Mouse (Mus musculus) spleen, adult 18-20 months (tissue): ENCODE results near the gene Grid1.

ENCODE experiments used
- DNase-seq, 2 experiments: peaks; one replicate each; pipeline ENCODE4 v3.0.0; 2022; ENCODE audit warnings: mixed read lengths in 2 of 2

The Grid1 gene

DNA sequence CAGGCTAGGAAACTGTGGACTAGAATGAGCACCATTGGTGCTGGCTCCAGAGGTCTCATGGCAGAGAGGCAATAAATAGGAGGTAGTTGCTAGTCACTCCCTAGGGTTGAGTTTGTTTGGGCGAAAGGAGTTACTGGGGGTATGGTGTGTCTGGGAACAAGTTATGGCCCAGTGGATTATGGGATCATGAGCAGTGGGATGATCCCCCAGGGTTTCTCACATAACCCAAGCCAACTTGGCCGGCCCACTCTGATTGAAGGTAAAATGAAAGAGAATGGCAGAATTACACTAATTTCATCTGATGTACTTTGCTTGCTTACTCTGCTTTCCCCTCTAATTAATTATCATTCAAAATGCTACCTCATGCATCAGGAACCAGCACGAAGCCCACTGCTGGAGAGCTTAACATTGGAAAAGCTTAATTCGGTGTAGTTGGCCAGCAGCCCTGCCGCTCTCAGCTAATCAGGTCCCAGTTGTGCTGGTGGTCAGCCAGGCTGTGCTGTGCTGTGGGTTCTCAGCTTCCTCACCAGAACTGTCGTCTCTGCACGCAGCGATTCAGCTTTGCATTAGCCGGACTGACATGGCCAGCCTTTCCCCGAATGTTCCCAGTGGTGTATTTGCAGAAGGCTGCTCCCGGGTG is 207.7 kb downstream of the Grid1 start:
- DNase-seq: no peak

DNA sequence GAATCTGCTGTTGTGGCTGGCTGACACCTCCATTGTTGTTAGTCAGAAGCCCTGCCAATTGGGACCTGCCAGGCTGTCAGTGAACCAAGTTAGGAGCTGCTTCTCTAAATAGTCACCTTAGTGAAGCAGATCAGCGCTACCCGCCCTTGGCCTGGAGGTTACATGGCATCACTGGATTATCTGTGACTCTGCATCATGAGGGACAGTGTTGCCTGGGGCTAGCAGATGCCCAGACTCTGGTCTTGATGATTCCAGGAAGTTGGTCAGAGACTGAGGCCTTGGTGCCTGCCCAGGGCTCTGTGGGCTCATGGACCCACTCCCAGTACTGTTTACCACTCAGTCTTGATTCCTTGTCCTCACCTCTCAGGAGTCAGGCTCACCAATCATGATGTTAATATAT is 209.7 kb downstream of the Grid1 start:
- DNase-seq: no peak

GRCm38 (mm10) chr14:35030271-35030670 is 210.4 kb downstream of the Grid1 start:
- no peak for DNase-seq

GRCm38 (mm10) chr14:35032283-35032682 is 212.4 kb downstream of the Grid1 start:
- no peak for DNase-seq

- no peak for DNase-seq
Observed at GRCm38 (mm10) chr14:35044268-35044667, 224.4 kb downstream of the Grid1 start.

GRCm38 (mm10) chr14:35044918-35045698 is 225.2 kb downstream of the Grid1 start:
- no peak for DNase-seq

- DNase-seq: no peak
Observed at GRCm38 (mm10) chr14:35049231-35049630, 229.3 kb downstream of the Grid1 start.

- DNase-seq: no peak
Observed at GRCm38 (mm10) chr14:35054139-35054538, 234.2 kb downstream of the Grid1 start.

DNA sequence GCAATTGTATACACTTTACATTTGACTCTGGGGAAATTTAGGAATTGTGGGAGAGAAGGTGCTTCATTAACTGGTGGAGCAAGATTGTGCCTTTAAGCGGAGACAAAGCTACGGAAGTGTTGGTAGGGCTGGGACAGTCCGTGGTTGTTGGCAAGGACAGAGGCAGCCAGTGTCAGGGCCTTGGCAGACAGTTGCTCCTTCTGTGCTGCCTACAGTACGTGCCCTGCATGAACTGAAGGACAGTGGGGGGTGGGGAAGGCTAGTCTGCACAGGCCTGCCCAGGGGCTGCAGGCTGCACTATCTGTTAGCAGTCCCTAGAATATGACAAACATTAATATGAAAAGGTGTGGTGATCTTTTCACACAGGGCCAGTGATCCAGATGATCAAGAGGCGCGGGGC is 254.7 kb downstream of the Grid1 start:
- no peak for DNase-seq

GRCm38 (mm10) chr14:35079954-35080353 is 260.0 kb downstream of the Grid1 start:
- no peak for DNase-seq

DNA sequence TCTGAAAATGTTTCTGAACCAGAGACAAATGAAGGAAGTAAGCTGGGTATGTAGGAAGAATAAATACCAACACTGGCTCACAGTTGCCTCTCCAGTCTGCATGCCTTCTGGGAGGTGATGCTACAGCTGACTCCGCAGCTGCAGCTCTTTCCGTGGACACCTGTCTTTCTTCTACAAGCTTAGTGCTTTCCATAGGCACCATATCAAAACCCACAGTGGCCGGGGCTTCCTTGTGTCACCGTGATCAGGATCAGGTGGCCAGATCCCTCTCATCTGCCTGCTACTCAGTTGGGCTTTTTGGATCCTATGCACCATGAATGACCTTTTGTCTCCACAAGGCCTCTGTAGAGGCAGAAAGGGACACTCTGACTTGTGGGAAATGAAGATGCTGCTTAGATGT is 272.7 kb downstream of the Grid1 start:
- no peak for DNase-seq

DNA sequence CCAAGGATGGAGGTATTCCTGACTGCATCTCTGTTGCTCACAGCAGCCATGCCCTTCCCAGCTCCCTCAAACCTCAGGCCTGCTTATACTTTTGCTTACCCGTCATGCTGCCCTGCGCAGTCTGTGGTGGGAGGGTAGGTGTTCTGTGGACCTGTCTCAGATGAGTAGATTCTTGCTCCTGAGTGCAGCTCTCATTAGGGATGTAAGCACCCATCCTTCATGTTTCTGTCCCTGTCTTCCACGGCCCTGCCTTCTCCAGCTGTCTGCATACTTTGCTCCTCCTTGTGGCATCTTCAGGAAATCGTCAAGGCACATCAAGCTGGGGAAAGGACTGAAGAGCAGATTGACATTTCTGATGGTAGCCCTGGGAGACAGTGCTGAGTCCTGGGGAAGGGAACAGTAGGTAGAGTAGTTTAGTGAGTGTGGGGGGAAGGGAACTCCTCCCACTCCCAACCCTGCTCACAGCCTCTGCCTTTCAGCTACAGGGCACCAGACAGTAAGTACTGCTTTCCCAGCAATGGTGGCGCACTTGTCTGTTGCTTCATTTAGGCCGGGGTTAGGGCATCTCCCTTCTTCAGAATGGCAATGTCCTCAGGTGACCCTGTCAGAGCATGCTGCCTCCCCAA is 273.8 kb downstream of the Grid1 start:
- DNase-seq: no peak

- DNase-seq: no peak
Observed at GRCm38 (mm10) chr14:35095506-35096059, 275.7 kb downstream of the Grid1 start.

GRCm38 (mm10) chr14:35096085-35096484 is 276.2 kb downstream of the Grid1 start:
- DNase-seq: no peak

DNA sequence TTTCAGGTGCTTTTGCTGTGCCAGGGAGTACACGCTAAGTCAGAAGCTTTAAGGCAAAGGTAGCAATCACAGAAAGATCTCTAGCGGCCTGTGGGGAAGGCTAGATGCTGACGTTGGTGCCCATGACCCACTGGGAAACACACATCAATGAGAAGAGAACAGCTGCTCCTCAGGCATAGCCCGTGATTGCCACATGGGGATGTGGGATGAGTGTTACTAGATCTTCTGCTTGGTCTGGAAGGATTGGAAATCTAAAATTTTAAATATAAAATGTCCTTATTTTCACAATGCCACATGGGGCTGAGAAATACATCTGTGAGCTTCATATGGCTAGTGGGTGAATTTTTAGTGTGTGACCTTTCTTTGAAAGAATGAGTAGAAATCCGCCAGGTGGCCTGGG is 277.3 kb downstream of the Grid1 start:
- no peak for DNase-seq

DNA sequence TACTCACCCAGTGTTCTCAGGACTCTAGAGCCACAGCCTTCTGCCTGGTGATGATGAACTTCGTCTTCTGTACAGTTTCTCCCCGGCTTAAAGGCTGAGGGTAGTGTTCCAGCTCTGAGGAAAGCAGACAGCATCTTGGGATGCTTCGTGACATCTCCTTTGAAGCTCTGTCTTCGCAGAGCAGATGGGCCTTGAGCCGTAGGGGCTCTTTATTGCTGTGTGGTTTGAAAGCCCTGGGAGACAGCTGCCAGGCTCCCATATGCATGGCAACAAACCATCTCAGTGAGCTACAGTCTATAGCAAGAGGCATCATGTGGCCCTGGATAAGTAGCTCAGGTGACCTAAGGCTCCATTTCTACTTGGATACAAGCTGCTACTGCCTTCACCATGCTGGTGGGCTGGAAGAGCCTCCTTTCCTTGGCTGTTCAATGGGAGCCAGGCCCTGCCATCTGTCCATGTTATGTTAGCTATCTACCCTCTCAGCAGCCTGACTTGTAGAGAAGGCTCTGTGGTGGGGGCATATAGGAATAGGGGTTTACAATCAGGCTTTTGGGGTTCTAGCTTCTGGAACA is 283.8 kb downstream of the Grid1 start:
- no peak for DNase-seq

- no peak for DNase-seq
Observed at GRCm38 (mm10) chr14:35107596-35107995, 287.7 kb downstream of the Grid1 start.

GRCm38 (mm10) chr14:35110928-35111327 is 291.0 kb downstream of the Grid1 start:
- DNase-seq: no peak

DNA sequence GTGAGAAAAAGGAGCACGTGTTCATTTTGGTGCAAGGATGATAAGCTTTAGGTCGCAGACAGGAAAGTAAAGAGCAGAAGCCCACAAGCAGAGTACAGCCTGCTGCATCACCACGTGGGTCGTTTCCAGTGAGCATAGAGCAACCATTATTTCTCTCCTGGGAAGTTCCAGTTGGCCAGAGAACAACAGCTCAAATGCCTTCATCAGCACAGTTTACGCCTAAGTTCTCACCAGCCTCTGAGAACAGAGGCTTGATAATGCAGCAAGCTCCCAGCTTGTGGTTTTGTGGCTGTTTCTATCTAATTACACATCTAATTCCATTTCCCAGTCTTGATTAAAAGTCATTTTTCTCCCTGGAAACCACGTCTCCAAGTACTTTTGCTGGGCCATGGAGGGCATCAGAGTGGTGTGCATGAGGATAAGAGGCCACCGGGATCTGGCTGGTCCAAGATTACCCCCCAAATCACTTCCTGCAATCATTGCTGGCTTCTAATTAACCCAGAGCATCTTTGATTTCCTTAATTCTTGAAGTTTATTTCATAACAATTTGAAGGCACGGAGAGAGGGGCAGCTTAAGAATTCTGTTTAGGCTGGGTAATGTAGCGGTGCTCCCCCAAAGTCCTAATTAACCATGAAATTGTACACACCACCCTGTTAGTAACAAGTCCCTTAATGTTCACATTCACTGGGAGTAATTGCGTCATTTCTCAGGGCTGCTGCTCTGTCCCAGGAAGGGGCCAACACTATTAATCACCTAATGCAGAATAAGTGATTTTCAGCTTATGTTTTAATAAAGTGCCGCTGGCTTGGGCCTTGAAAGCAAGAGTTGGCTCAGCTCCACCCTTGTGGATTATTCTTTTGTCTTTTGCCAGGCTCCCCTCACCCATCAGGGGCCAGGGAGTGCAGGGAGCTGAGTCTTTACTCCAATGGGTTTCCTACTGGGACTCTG is 292.7 kb downstream of the Grid1 start:
- DNase-seq: no peak

DNA sequence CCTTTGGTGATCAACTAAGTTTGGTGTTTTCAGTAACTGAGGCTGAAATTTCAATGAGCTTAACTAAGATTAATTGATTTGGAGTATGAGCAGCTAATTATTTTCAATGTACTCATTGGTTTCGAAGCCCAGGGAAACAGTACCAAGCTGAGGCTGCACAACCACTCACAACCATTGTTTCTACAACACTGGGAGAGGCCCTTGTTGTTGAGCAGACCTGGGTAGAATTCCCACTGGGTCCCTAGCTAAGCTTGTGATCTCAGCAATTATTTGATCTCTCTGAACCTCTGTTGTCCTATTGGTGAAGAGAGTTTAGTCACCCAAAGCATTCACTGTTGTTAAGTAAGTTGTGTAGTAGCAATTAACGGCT is 293.4 kb downstream of the Grid1 start:
- no peak for DNase-seq

DNA sequence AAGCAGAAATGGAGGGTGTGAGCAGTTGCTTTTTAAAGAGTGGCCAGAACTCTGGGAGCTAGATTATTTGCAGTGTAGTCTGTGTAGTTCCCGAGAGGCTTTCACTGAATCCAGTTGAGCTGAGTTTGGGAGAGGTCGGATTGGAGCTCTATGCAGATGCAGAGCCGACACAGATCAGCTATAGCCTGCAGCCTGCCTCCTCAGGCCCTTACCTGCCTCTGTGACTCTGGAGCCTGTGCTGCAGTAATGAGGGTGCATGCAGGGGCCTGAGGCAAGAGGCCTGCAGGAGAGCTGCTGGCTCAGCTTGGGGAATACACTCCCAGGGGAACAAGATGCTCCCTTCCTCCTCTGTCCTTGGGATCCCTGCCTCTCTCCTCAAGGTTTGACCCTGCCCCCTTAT is 296.0 kb downstream of the Grid1 start:
- no peak for DNase-seq

- no peak for DNase-seq
Observed at GRCm38 (mm10) chr14:35120089-35120488, 300.2 kb downstream of the Grid1 start.
